Mouse (Mus musculus): Measurements from ENCODE around the gene Sprr1b.
"Not testable (repeated sequence)": the region's sequence is repeated elsewhere in the genome, so short reads cannot be mapped to it uniquely, and the experiment has no call there.

Gene Sprr1b

GRCm38 (mm10) chr3:92438689-92439088, at the start of gene Sprr1b:
TSS of gene Sprr1b (minus strand) at chr3:92438789.
- DNase-seq (ENCODE audit: low spot score): no peak

- no peak for DNase-seq (ENCODE audit: low spot score)
Measured at GRCm38 (mm10) chr3:92486307-92486706, 47.7 kb upstream of the Sprr1b start.

DNA sequence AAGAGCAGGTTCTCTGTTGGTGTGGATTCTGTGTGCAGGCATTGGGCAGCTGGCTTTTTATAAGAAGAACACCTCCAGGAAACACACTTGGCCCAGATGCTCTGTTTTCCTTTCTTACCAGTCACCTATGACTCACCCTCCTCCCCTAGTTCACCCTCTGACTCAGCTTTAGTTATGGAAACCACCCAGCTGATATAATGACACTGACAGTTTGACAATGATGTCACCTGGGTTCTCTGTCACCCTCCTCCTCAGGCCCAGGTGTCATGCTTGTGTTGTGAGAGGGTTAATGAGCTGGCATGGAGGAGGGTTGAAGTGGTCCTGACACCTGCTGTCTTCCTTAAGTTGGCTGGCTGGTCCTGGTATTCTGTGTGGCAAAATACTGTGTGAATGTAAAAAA, 47.3 kb upstream of the Sprr1b start, which contains the start of gene Sprr1a:
TSS of gene Sprr1a (minus strand) at position 33 of the 400 bp plus-strand sequence.
- DNase-seq (ENCODE audit: low spot score): no peak

GRCm38 (mm10) chr3:92481249-92481648, 42.7 kb upstream of the Sprr1b start:
- DNase-seq (ENCODE audit: low spot score): not testable (repeated sequence)

DNA sequence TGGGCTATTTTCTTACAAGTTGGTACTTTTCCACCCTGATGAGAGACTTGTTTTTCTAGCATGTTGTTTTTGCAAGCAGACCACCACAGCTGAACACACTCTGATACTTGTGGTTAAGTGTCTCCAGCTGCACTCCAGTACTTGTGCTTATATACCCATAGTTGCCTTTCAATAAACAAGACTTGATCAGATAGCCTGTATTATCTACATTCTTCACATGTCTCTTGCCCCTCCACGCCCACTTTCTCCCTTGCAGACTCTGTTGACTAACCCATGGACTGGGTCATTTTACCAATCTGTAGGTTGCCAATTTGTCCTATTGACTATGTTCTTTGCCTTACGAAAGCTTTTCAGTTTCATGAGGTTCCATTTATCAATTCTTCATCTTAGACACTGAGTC, 31.5 kb upstream of the Sprr1b start:
- DNase-seq (ENCODE audit: low spot score): no peak

DNA sequence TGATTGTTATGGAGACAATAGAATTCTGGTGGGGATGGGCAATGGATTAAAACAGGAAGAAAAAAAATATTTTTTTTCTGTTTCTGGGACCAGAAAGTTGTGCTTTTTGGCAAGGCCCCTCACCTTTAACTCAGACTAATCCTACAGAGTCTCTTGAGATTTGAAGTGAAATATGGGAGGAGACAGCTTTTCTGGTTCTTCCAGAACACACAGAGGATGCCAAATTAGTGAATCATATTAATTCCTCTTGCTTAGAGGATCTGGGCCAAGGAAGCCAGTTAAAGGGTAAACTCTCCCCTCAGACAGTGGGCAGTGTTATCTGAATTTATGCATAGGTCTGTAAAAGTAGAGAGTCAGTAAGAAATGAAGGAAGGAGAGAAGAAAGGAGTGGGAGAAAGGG, 28.8 kb upstream of the Sprr1b start:
- no peak for DNase-seq (ENCODE audit: low spot score)

DNA sequence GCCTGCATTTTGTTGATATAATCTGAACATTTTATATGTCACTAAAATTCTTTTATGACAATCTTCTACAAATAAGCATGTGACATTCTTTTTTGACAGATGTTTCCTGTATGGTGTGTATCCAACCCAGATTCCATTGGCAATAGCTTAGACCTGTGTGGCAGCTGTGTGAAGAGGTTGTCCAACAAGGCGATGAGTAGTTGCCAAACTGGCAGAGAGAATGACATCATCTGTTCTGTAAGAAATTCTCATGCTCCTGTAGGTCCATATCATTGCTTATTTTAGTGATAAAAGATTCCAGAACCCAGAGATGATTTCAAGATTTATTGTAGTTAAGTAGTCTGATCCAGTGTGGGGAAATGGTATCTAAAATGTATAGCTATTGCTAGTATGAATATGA, 28.0 kb upstream of the Sprr1b start:
- no peak for DNase-seq (ENCODE audit: low spot score)

GRCm38 (mm10) chr3:92458620-92459019, 20.0 kb upstream of the Sprr1b start, which contains the start of gene Sprr3:
TSS of gene Sprr3 (minus strand) at chr3:92458720.
- no peak for DNase-seq (ENCODE audit: low spot score)

- DNase-seq (ENCODE audit: low spot score): no peak
Measured at GRCm38 (mm10) chr3:92455151-92455550, 16.6 kb upstream of the Sprr1b start.

DNA sequence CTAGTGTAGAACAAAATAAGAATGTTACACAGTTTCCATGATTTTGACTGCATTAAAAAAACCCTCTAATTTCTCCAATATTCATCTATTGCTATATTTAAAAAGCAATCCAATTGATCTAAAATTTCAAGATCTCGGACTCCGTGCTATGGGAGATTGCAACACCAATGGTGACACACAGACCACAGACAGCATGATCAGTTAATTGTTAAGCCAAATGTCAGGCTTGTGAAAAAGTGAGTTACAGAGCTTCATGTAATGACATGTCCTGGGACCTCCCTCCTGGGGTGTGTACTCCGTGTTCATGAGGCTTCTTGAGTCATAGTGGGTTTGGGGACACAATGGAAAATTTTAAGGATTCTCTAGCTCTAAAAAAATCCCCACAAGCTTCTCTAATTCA, 1.6 kb upstream of the Sprr1b start:
- no peak for DNase-seq (ENCODE audit: low spot score)

GRCm38 (mm10) chr3:92432282-92432681, 6.3 kb downstream of the Sprr1b start, which contains the start of gene Sprr2k:
TSS of gene Sprr2k (plus strand) at chr3:92432582.
- DNase-seq (ENCODE audit: low spot score): no peak

DNA sequence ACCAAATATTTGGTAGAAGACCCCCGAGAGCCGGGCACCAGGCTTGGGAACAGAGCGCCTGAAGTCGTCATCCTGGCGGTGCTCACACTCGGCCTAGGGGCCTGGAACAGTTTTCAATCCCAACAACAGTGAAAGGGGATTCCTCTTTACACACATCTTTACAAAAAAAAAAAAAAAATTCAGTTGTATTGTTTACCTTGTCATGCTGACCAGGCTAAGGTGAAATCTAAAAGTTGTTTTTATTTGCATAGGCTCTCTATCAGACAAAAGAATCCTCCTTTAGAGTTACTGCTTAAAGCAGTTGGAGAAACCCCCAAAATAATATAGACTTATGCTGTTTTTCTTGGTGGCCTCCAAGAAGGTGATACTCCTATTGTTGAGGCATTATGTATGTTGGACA, 9.3 kb downstream of the Sprr1b start, which contains the start of gene Gm9774:
TSS of gene Gm9774 (minus strand) at position 101 of the 400 bp plus-strand sequence.
- no peak for DNase-seq (ENCODE audit: low spot score)

GRCm38 (mm10) chr3:92417782-92418181, 20.8 kb downstream of the Sprr1b start, which contains the start of gene Sprr2j-ps:
TSS of gene Sprr2j-ps (plus strand) at chr3:92418082.
- no peak for DNase-seq (ENCODE audit: low spot score)

GRCm38 (mm10) chr3:92407691-92408090, 30.9 kb downstream of the Sprr1b start, which contains the start of gene Sprr2i:
TSS of gene Sprr2i (plus strand) at chr3:92407991.
- no peak for DNase-seq (ENCODE audit: low spot score)

DNA sequence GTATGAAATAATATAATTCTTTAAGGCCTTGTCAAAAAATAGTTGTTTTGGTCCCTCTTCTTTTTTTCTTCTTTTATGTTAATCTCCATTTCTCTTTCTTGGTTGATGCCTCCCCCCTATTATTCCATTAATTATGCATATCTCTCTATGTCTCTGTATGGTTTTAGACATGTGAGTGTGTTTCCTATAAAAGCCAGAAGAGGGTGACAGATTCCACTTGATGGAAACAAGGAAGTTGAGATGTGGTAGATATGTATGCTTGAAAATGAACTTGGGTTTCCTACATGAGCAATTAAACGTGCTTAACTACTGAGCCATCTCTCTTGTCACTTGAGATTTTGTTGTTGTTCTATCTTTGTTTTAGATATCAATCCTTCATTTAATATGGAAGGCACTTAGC, 44.3 kb downstream of the Sprr1b start:
- no peak for DNase-seq (ENCODE audit: low spot score)
